Mouse (Mus musculus) testis, adult 2 months (tissue): ENCODE results near the gene Sh2b1.

Experiments
- CTCF ChIP-seq: fragments of 200-500 bp; IDR thresholded peaks from 2 replicates; pipeline ENCODE4 v1.5.1; 2012; ENCODE audit warnings: low read depth, mild to moderate bottlenecking, inconsistent platforms, low read length, moderate library complexity; ENCODE audit not compliant: control insufficient read depth, insufficient read depth, insufficient replicate concordance
- POLR2A ChIP-seq: fragments of 200-500 bp; IDR thresholded peaks from 2 replicates; pipeline ENCODE4 v1.6.1; 2012; ENCODE audit warnings: low read depth, mild to moderate bottlenecking, inconsistent platforms, low read length, moderate library complexity; ENCODE audit not compliant: control insufficient read depth

DNA sequence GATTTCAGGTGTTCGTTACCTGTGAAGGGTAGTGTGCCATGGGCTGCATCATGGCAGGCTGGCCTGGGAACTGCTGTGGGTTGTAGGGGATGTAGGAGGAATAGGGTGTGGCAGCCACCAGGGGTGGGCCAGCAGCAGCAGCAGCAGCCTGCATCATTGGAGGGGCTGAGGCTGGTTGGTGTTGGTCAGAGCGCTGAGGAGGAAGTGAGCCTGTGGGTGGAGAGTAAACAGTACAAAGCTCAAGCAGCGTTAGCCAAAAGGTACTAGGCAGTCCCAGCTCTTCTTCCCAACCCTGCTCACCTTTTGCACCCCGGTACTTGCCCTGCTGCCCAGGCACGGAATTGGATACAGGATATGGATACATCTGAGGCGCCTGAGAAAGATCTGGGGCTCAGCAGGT is 18.9 kb upstream of the Sh2b1 start:
- TF ChIP-seq CTCF (no peak), POLR2A (no peak)
